ENCODE assay signal across 15 mouse cellular contexts in genomic region chr17:25970448-25970847, GRCm38 (mm10). TPM values are rescaled to one million over a fixed set of nuclear protein-coding genes. Genes with fewer than 3 reads are reported as not detected.
DNase-seq lines count a peak whose midpoint lies in the region; ATAC-seq and TF ChIP-seq lines count a peak whose summit lies in the region.
"Had no signal": no experiment of that assay in that cellular context is flagged by ENCODE, and none has a peak within 500 bp of the region (broad histone marks: within the 10 kb centered on the region; RNA-seq: fewer than 3 reads in every experiment).

No protein-coding gene starts in this region.

- peak; percentile 36; the same call in 1 of the 2 replicates for TF ChIP-seq CTCF in forebrain, postnatal 0 days (IDR thresholded peaks at IDR 0.05; ENCODE audit: low read depth)

- no peak overlapping the region for H3K4me3 ChIP-seq in hindbrain, embryonic 16.5 days (ENCODE audit: low read length)
- H3K4me3 ChIP-seq in hindbrain, embryonic 10.5 days = no peak overlapping the region
- no peak overlapping the region for H3K4me3 ChIP-seq in forebrain, postnatal 0 days (ENCODE audit: low read depth, low read length)
- H3K4me3 ChIP-seq: embryonic facial prominence, embryonic 12.5 days; hindbrain, embryonic 13.5 days had no signal

- intact Hi-C loops in left cerebral cortex, postnatal 10 days (cut with DNase I) = no loop called here

- H3K4me2 ChIP-seq in hindbrain, embryonic 16.5 days (ENCODE audit: low read length) = no peak overlapping the region
- H3K4me2 ChIP-seq in forebrain, postnatal 0 days (ENCODE audit: low read depth) = no peak overlapping the region
- H3K4me2 ChIP-seq: embryonic facial prominence, embryonic 12.5 days; hindbrain, embryonic 13.5 days had no signal

- no peaks in the 10 kb centered on the region; the same call in 1 of the 2 replicates for H3K36me3 ChIP-seq in hindbrain, embryonic 16.5 days (ENCODE audit: control insufficient read depth, insufficient read depth, low read length)
- H3K36me3 ChIP-seq in hindbrain, embryonic 10.5 days = peaks cover 24% of the 10 kb centered on the region
- 0 out of 2 replicates have a peak, but pooled peaks cover 4% of the 10 kb centered on the region for H3K36me3 ChIP-seq in forebrain, postnatal 0 days (ENCODE audit: insufficient read depth)
- H3K36me3 ChIP-seq: embryonic facial prominence, embryonic 12.5 days had no signal

- no peak for ATAC-seq in hindbrain, embryonic 16.5 days
- no peak for ATAC-seq in forebrain, postnatal 0 days

- H3K4me1 ChIP-seq in hindbrain, embryonic 16.5 days (ENCODE audit: control insufficient read depth, insufficient read depth, low read depth, low read length) = peaks cover 4% of the 10 kb centered on the region; the same call in 1 of the 2 replicates
- peaks cover 5% of the 10 kb centered on the region for H3K4me1 ChIP-seq in hindbrain, embryonic 10.5 days (replicated peaks)
- no peaks in the 10 kb centered on the region for H3K4me1 ChIP-seq in forebrain, postnatal 0 days (ENCODE audit: insufficient read depth)
- H3K4me1 ChIP-seq: embryonic facial prominence, embryonic 12.5 days had no signal

- WGBS in hindbrain, embryonic 16.5 days = 76% methylated on average over 9 of the region's 9 CpGs
- 96% methylated on average over 9 of the region's 9 CpGs for WGBS in hindbrain, embryonic 10.5 days
- WGBS in forebrain, postnatal 0 days = 80% methylated on average over 9 of the region's 9 CpGs

- no peak for DNase-seq in hindbrain, embryonic 10.5 days (ENCODE audit: low spot score)
- DNase-seq in 3T3-L1 (ENCODE audit: low read depth, low spot score) = peak; percentile 33
- DNase-seq in CD4-positive, CD25-positive, alpha-beta regulatory T cell, adult 2 months (ENCODE audit: low read depth, low spot score) = peak; percentile 43
- no peak for DNase-seq in forebrain, postnatal 0 days
- no peak for DNase-seq in urinary bladder, postnatal 14 days (ENCODE audit: low spot score)
- DNase-seq in left cerebral cortex, postnatal 10 days (ENCODE audit: extremely low spot score in 1 of 2, low spot score in 2 of 2) = no peak
- DNase-seq in right cerebral cortex, postnatal 36 days (ENCODE audit: low spot score in 2 of 2) = no peak
- DNase-seq: kidney, postnatal 14 days; left cerebral cortex, postnatal 4 days; lung, postnatal 4 days had no signal

- H3K9me3 ChIP-seq in hindbrain, embryonic 16.5 days (ENCODE audit: control insufficient read depth, low read length) = no peaks in the 10 kb centered on the region
- no peaks in the 10 kb centered on the region for H3K9me3 ChIP-seq in hindbrain, embryonic 10.5 days
- H3K9me3 ChIP-seq in forebrain, postnatal 0 days (ENCODE audit: low read length) = no peaks in the 10 kb centered on the region
- H3K9me3 ChIP-seq: embryonic facial prominence, embryonic 12.5 days; G1E; hindbrain, embryonic 13.5 days had no signal

- no peaks in the 10 kb centered on the region for H3K27me3 ChIP-seq in hindbrain, embryonic 16.5 days (replicated peaks; ENCODE audit: control insufficient read depth, insufficient read depth, low read length)
- no peaks in the 10 kb centered on the region for H3K27me3 ChIP-seq in hindbrain, embryonic 10.5 days (ENCODE audit: insufficient read depth, poor library complexity, severe bottlenecking)
- H3K27me3 ChIP-seq in forebrain, postnatal 0 days (ENCODE audit: insufficient read depth, low read length) = no peaks in the 10 kb centered on the region
- H3K27me3 ChIP-seq: embryonic facial prominence, embryonic 12.5 days; hindbrain, embryonic 13.5 days had no signal

- H3K9ac ChIP-seq in hindbrain, embryonic 16.5 days (ENCODE audit: low read depth, low read length) = no peak overlapping the region
- H3K9ac ChIP-seq in forebrain, postnatal 0 days = no peak overlapping the region
- H3K9ac ChIP-seq: embryonic facial prominence, embryonic 12.5 days; hindbrain, embryonic 13.5 days had no signal

- 0 out of 2 replicates have a peak overlapping the region, but pooled peaks have one; percentile 29 for H3K27ac ChIP-seq in hindbrain, embryonic 16.5 days (ENCODE audit: low read depth, low read length)
- H3K27ac ChIP-seq in hindbrain, embryonic 10.5 days = no peak overlapping the region
- no peak overlapping the region for H3K27ac ChIP-seq in forebrain, postnatal 0 days (ENCODE audit: low read depth, low read length)
- H3K27ac ChIP-seq: embryonic facial prominence, embryonic 12.5 days; hindbrain, embryonic 13.5 days had no signal

RNA-seq across cellular contexts. Expression of gene Capn15, which starts 15.1 kb away (rescaled TPM):
- polyA plus RNA-seq in hindbrain, embryonic 16.5 days (2015; fragmentation: Nextera tagmentation; extraction: Ambion mirVana) = 20.6 and 25.5 TPM in 2 replicates
- polyA plus RNA-seq in hindbrain, embryonic 10.5 days (2016; fragmentation: Nextera tagmentation; extraction: Ambion mirVana) = 32.4 and 35.0 TPM in 2 replicates
- total RNA-seq in forebrain, postnatal 0 days (2014; rRNA removed) = 24.7 and 24.9 TPM in 2 replicates
- 11.4 and 15.2 TPM in 2 replicates for polyA plus RNA-seq in forebrain, postnatal 0 days (2015; fragmentation: Nextera tagmentation; extraction: Ambion mirVana)
- 10 to 100 TPM; 41.5 to 42.5 TPM for total RNA-seq in left cerebral cortex, postnatal 10 days (2021)

RNA-seq across cellular contexts. Expression of gene A930017K11Rik, which starts 18.1 kb away (rescaled TPM):
- polyA plus RNA-seq in hindbrain, embryonic 16.5 days (2015; fragmentation: Nextera tagmentation; extraction: Ambion mirVana) = 3.9 and 4.7 TPM in 2 replicates
- polyA plus RNA-seq in hindbrain, embryonic 10.5 days (2016; fragmentation: Nextera tagmentation; extraction: Ambion mirVana) = 0.25 and 0.34 TPM in 2 replicates
- total RNA-seq in forebrain, postnatal 0 days (2014; rRNA removed) = 0.10 TPM in 1 of 2 replicates, not detected in the other
- 0.07 TPM in 1 of 2 replicates, not detected in the other for polyA plus RNA-seq in forebrain, postnatal 0 days (2015; fragmentation: Nextera tagmentation; extraction: Ambion mirVana)
- not detected for total RNA-seq in left cerebral cortex, postnatal 10 days (2021)
- total RNA-seq: G1E; left cerebral cortex, postnatal 4 days had no signal
- polyA plus RNA-seq: spleen, adult 2 months had no signal

RNA-seq across cellular contexts. Expression of gene Nhlrc4, which starts 25.7 kb away (rescaled TPM):
- polyA plus RNA-seq in hindbrain, embryonic 16.5 days (2015; fragmentation: Nextera tagmentation; extraction: Ambion mirVana) = 0.19 and 0.52 TPM in 2 replicates
- polyA plus RNA-seq in hindbrain, embryonic 10.5 days (2016; fragmentation: Nextera tagmentation; extraction: Ambion mirVana) = 0.21 and 0.55 TPM in 2 replicates
- total RNA-seq in forebrain, postnatal 0 days (2014; rRNA removed) = not detected in 2 replicates
- 0.44 TPM in 1 of 2 replicates, not detected in the other for polyA plus RNA-seq in forebrain, postnatal 0 days (2015; fragmentation: Nextera tagmentation; extraction: Ambion mirVana)
- not detected for total RNA-seq in left cerebral cortex, postnatal 10 days (2021)
- total RNA-seq: left cerebral cortex, postnatal 4 days had no signal
- polyA plus RNA-seq: hindbrain, embryonic 13.5 days had no signal

RNA-seq across cellular contexts. Expression of gene Pigq, which starts 25.7 kb away (rescaled TPM):
- polyA plus RNA-seq in hindbrain, embryonic 16.5 days (2015; fragmentation: Nextera tagmentation; extraction: Ambion mirVana) = 83.1 and 90.5 TPM in 2 replicates
- polyA plus RNA-seq in hindbrain, embryonic 10.5 days (2016; fragmentation: Nextera tagmentation; extraction: Ambion mirVana) = 65.4 and 72.6 TPM in 2 replicates
- 42.2 and 50.6 TPM in 2 replicates for total RNA-seq in forebrain, postnatal 0 days (2014; rRNA removed)
- 58.1 and 63.7 TPM in 2 replicates for polyA plus RNA-seq in forebrain, postnatal 0 days (2015; fragmentation: Nextera tagmentation; extraction: Ambion mirVana)
- 100 to 1,000 TPM; 123 to 126 TPM for total RNA-seq in left cerebral cortex, postnatal 10 days (2021)

RNA-seq across cellular contexts. Expression of gene Rab40c, which starts 50.9 kb away (rescaled TPM):
- polyA plus RNA-seq in hindbrain, embryonic 16.5 days (2015; fragmentation: Nextera tagmentation; extraction: Ambion mirVana) = 49.5 and 50.8 TPM in 2 replicates
- 33.4 and 43.4 TPM in 2 replicates for polyA plus RNA-seq in hindbrain, embryonic 10.5 days (2016; fragmentation: Nextera tagmentation; extraction: Ambion mirVana)
- 30.9 and 31.4 TPM in 2 replicates for total RNA-seq in forebrain, postnatal 0 days (2014; rRNA removed)
- polyA plus RNA-seq in forebrain, postnatal 0 days (2015; fragmentation: Nextera tagmentation; extraction: Ambion mirVana) = 40.3 and 46.1 TPM in 2 replicates
- 10 to 100 TPM; 46.2 to 53.4 TPM for total RNA-seq in left cerebral cortex, postnatal 10 days (2021)

Comparison
In these comparisons a context has a peak if more than half of its experiments do, and no peak if none do; other contexts are left out.
1. DNase-seq: peak in 3T3-L1 (single experiment) and CD4-positive, CD25-positive, alpha-beta regulatory T cell, adult 2 months (single experiment); none in hindbrain, embryonic 10.5 days (single experiment), forebrain, postnatal 0 days (single experiment), urinary bladder, postnatal 14 days (single experiment), left cerebral cortex, postnatal 10 days (0 of 2) and right cerebral cortex, postnatal 36 days (0 of 2).